Mouse (Mus musculus): Measurements from ENCODE around the gene Ccdc158.

Gene Ccdc158

DNA sequence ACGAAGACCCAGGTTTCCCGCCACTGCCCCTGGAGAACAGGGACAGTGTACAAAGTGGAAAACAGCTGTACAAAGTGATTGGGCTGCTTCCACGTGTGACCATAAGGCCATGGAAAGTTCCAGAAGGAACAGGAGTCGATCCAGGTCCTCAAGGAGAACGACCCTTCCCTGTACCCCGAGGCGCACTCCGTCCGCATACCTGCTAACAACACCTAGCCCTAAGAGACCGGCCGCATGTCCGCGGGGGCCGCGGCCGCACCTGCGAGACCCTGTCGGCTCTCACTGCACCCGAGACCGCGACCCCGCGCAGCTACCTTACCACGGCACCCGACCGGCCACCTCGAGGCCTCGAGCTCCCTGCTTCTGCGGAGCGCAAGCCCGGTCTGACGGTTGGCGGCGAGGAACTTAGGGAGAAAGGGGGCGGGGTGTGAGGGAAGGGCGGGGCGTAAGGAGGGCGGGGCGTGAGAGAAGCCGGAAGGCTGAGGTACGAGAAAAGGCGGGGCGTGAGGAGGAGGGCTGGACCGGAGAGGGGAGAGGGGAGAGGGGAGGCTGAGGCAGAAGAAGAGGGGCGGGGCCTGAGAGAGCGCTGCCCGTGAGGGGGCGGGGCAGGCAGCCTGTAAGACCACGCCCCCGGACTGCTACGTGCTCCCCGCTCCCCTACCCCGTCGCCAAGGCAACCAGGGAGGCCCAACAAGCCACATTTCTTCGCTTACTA, at the start of gene Ccdc158:
Gene Ccdc158, minus strand, starts transcription at position 413 of the 715 bp plus-strand sequence.
- peak; percentile 84 for DNase-seq (ENCODE audit: low spot score)

DNA sequence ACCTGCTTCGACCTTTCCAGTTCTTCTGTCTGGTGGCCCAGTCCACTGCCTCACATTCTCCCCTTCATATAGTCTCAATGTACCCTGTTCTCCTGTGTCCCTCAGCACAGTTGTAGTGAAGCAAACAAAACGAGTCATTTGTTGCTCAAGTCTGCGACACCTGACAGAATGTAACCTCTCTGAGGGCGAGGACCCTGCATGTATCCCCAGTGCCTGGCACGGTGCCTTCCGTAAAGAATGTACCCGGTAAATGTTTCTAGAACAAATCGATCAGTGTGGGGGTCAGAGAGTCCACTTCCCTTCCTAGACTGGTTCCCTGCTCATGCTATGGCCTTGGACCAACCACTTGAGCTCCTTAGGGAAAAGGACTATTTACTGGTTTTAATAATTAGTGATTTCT, 46.5 kb upstream of the Ccdc158 start:
- no peak for DNase-seq (ENCODE audit: low spot score)

DNA sequence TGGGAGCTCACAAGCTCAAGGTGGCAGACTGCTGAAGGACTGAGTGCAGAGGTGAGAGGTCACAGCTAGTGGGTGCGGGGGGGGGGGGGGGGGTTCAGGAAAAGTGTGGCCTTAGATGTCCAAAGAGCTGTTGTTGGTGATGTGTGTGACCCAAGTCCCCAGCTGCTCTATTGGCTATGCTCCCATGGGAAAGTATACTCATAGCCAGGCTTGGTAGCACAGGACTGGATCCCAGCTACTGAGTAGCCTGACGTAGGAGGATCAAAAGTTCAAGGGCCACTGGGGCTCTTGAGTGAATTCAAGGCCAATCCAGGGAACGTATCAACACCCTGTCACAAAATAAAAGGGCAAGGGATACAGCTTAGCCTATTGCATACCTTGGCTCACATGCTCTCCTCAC, 43.8 kb upstream of the Ccdc158 start:
- no peak for DNase-seq (ENCODE audit: low spot score)

DNA sequence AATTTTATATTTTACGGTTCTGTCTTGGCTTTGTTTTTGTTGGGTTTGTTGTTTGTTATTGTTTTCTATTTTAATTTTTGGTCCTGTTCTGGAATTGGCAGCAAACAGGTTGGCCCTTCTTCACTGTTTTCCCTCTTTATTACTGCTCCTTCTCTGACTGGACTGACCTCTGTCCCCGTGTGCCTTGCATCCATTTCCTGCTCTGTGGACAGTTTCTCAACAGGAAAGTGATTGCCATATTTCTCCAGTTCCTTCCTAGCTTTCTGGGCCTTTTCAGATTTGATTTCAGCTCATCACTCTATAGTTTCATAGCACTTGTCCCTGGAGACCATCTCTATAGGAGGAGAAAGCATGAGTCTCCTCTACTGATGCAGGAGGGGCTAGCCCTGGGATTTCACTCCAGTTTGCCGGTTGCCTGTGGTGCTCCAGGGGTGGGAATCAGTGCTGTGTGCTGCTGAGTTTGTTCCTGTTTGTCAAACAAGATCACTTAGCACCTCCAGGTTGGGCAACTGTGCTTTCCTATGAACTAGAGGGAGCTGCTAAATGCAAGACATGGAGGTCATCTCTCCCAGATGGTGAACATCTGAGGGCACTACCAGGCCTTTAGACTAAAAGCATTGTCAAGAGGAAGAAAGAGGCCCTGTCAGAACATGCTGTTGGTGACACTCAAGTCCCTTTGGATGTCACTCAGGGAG, 42.7 kb upstream of the Ccdc158 start:
- DNase-seq (ENCODE audit: low spot score), result no peak

DNA sequence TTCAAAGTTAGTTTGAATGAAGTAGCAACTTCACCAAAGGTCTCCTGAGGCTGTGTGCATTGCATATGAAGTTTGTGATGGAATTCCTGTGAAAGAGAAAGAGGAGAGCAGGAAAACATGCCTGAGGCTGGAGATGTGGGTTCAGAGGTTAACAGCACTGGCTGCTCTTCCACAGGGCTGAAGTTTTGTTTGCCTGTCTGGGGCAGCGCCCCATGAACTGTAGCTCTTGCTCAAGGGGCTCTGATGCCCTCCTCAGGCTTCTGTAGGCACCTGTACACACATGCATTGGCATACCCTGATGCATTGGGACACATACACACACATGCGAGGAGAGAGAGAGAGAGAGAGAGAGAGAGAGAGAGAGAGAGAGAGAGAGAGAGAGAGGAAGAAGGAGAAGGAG, 40.8 kb upstream of the Ccdc158 start:
- no peak for DNase-seq (ENCODE audit: low spot score)

DNA sequence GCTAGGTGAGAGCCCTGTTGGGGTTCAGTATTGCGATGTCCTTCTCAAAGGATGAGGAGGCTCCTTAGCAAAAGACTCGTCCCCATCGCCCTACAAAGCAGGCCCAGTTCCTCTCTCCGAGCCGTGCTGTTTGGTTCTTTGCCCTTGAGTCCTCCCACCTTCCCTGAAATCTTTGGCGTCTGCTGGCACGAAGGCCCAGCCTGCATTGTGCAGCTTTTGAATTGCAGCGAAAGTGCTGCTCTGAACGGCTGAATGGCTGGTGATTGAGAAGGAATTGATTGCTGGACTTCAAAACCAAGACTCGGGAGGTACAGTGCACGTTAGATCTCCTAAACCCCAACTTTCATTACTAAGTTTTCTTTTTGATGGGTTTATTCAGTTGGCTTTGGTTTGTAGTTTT, 40.2 kb upstream of the Ccdc158 start:
- no peak for DNase-seq (ENCODE audit: low spot score)

DNA sequence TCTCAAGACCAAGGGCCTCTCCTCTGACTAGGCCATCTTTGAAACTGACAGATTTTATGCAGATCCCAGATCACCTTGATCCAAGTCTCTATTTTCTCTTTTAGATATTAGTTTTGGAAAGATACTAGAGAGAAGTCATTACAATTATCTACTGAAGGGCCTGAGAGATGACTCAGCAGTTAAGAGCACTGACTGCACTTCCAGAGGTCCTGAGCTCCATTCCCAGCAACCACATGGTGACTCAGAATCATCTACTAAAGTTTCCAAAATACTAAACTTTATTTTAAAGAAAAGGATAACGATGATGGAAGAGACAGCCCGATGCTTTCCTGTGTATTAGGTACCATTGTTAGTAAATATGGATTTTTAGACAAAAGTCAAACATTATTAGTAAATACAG, 39.8 kb upstream of the Ccdc158 start:
- no peak for DNase-seq (ENCODE audit: low spot score)

DNA sequence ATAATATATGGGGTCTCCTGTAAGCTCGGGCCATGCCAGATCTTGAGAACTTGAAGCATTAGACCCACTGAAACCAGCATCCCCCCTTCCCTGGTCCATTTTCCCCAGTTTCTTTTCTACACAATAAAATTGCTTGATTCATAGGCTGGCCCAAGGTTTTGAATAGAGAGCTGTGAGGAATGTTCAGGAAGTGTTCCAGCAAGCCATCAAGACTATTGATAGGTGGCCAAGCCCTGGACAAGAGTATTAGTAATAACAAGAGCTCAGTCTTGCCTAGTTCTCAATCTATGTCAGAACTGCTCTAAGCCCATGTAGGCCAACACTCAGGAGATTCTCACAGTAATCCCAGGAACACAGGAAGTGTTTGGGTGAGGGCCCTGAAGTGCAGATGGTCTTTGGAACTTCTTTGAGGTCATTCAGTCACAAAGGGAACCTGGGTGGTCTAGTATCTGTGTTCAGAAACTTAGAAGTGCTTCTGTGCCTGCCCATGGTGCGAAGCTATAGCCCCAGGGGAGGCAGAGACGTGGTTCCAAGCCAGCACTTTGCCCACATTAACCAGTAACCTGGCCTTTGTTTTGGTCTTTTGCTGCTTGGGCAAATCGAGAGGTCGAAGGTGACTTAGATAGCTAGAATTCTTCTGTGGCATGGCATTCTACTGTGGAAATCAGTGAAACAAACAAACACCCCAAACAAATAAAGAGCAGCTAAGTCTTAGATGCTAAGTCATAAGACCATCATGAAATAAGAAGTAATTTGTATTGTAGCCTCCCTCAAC, 37.7 kb upstream of the Ccdc158 start:
- DNase-seq (ENCODE audit: low spot score), result no peak

DNA sequence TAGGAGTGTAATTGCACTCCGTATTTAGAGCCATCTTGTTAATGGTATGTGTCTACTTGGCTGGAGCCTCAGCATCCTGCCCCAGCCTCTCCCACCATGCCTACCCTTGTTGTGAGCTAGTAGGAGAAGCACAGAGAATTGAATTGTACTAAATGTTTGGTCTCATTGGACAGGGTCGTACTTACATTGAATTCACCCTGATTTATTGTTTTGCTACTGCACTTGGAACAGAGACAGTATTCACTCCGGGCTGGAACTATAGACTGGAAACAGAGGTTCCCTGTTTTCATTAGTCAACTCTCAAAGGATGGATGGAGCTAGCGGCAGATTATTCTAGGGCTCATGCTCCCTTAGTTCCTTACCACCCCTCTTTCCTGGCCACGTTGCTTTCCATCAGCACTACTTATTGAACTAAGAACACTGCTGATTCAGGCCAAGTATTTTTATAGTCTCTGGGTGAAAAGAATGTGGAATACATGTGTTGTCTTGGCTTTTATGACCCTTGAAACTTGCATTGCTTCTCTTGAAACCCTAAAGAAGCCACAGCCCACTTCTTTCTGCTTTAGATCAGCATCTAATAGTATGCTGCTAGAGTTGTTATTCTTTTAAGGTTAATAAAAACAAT, 36.7 kb upstream of the Ccdc158 start:
- DNase-seq (ENCODE audit: low spot score), result no peak

DNA sequence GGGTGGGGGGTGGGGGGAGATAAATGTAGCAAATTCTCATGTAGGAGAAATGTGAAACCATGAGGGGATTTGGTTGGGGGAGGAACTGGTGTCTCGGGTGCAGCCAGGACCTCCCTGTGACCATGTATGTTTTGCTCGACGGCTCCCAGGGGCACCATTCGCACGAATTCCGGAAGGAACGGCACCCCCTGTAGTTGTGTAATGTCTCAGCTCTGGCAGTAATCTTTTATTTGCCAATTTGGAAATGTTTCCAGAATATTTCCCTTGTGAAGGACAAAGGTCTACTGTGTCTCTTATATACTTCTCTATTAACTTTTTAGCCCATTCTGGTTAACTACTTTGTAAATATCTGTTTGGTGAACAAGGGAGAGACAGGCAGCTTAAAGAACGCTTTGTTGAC, 35.7 kb upstream of the Ccdc158 start:
- no peak for DNase-seq (ENCODE audit: low spot score)

DNA sequence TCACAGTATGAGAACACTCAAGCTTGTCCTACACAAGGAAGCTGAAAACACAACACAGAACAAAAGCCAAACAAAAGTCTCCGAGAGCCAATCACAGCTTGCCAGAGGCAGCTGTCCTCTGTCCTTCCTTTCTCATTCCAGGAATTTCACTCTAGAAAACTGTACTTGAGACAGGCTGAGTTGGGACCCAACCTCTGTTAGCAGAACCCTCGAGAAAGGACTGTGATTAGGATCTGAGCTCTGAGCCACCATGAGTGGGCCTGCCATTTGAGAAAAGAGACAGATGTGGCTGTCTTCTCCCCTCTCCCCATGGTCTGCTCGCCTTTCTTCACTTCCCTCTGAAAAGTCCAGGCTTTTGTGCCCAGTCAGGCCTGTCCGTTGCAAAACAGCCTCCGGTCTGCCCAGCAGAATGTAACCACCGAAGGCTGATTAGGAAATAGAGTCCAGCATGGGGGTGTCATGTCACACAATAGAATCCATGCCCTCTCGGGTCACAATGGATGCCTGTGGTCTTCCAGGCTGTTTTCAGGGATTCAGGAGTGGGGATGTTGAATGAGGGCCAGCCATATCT, 32.9 kb upstream of the Ccdc158 start:
- no peak for DNase-seq (ENCODE audit: low spot score)

DNA sequence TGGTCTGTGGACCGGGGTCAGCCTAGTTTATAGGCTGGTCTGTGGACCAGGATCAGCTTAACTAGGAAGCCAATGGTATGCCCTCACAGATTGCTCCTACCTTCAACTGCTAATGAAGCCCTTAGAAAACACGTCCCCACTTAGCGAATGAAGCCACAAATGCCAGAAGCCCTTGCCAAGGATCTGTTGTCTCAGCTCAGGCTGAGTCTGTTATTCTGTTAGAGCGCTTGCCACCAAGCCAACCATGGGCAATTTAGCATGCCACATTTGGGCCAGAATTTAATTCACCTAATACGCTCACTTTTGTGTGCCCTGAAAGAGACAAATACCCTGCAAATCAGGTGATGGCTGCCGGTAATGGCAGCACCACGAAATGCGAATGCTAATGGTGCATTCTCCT, 28.6 kb upstream of the Ccdc158 start:
- no peak for DNase-seq (ENCODE audit: low spot score)

DNA sequence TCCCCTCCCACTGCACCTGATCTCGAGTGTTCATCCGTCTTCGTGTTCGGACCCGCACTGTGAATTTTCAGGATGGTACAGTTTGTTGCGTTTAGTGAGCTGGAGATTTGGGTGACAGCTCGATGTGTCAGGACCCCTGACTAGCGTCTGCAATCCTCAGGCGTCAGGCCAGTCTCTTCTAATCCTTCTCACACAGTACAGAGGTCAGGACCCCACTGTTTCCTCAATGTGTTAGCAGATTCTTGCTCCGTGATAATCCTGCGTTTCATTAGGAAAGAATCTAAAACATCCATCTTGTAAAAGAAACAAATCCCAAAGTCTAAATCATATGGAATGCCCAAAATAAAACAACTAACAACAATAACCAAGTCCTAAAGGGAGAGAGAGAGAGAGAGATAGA, 26.7 kb upstream of the Ccdc158 start:
- DNase-seq (ENCODE audit: low spot score), result no peak

DNA sequence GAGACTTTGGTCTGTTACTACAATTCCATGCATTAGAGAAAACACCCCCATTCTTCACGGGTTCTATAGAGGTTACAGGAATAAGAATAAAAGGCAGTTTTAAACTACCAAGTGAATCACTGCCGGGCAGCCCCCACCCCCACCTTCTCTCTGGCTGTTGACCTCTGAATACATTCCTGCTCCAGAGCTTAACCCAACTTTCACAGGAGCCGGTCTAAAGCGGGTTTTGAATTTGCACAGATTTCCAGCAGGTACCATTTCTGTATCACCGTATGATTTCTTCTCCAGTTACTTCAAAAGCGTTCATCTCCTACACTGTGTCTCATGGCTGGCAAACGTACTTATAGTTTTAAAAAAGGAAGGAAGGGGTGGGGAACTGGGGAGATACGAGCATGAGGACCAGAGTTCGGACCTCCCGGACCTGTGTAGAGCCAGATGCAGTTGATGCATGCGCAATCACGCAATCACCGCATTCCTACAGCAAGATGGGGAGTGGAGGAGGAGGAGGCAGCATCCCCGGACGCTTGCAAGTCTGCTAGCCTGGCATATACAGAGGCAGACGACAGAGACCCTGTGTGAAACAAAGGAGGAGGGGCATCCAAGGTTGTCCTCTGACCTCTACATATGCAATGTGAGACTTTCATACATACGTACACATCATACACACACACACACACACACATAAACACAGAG, 23.9 kb upstream of the Ccdc158 start:
- no peak for DNase-seq (ENCODE audit: low spot score)

DNA sequence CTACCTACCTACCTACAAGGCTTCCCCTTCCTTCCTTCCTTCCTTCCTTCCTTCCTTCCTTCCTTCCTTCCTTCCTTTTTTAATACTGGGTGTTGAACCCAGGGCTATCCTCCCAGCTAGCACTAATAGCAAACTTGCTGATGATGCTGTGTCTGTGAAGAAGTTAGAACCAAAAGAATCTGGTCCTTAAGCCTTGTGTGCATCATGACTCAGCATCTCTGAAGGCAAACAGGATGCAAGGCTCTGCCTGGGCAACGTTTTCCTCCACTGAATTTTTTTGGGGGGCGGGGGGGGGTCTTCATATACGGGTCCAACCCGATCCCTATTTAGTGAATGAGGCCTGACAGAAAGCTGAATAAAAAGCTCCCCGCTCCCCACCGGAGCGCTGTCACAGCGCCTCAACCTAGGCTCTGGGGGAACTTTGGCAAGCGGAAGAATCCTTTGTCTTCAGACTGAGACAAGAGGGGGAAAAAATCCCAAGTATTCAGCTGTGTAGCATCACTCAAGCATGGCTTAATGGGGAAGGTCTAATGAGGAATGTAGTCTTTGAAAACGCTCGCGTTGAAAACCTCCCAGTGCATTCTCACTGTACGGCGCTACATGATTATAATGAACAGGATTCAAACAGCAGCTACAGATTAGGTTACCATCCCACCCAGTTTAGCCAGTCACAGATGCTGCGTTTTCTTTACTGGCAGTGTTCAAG, 23.2 kb upstream of the Ccdc158 start:
- DNase-seq (ENCODE audit: low spot score), result no peak

DNA sequence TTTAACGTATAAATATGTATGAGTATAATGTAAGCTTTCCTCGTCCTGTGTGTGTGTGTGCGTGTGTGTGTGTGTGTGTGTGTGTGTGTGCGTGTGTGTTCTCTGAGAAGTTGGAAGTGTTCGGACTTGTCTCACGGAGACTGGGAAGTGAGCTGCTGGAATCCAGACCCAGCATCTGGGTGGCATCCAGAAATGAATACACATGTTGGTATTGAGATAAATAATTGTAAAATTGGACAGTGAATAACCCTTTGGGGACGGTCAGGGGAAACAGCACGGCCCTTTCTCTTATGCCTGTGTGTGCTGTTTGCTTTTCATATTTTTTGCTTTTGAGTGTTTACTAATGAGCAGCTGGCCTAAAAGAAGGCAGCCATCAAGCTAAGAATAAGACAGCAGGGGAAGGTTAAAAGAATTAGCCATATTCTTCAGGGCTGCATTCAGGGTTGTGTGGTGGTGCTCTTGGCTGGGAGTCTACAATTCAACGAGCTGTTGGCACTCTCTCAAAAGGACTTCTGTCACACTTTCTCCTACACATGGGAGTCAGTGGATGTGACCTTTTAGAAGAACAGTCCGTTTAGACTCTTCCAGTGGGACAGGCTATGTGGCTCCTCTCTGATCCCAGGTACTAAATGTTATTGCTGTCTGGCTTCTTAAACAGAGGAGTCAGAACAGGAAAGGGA, 19.4 kb upstream of the Ccdc158 start:
- no peak for DNase-seq (ENCODE audit: low spot score)

DNA sequence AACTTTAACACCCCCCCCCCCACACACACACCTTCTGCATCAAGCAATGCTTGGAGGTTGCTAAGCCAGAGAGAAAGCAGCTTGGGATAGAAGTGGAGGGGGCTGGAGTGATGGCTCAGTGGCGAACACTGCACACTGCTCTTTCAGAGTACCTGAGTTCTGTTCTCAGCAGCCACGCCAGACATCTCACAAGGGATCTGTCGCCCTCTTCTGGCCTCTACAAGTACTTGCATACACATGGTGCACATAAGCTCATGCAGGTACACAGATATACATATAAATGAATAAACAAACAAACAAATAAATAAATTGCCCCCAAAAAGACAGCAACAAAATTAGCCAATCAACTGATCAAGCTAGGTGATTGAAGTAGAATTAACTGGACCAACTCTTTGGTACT, 18.7 kb upstream of the Ccdc158 start:
- no peak for DNase-seq (ENCODE audit: low spot score)

DNA sequence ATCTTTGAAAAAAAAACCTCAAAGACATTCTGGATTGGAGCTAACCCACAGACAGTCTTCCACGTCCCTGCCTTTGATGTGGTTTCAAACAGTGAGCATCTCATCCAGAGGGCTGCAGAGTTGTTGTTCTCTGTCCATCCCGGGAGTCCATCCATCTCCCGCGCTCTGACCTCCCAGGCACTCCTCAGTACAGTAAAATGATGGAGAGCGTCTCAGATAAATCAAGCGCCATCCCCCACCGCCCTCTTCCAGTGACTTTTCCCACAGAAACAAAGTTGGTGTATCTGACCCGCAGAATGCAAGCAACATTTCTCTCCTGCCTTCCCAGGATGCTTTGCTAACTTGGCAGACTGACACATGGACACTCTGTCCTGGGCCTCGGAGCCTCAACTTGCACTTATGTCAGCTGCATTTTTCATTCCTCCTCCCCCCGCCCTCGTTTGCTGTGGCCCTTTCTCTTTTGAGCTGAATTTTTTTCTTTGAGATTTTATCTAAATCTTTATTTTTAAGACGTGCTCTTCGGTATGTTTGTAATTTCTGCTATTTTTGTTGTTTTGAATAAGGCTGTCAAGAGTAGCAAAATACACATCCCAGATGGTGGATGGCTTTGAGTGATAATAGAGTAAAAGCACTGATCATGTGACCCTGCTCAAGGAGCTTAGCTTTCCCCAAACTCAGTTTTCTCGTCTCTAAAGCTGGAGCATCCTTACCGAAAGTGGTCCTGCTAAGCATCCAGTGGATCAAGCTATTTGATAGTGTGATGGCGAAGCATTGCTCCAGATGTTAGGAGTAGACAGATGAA, 17.3 kb upstream of the Ccdc158 start:
- no peak for DNase-seq (ENCODE audit: low spot score)

DNA sequence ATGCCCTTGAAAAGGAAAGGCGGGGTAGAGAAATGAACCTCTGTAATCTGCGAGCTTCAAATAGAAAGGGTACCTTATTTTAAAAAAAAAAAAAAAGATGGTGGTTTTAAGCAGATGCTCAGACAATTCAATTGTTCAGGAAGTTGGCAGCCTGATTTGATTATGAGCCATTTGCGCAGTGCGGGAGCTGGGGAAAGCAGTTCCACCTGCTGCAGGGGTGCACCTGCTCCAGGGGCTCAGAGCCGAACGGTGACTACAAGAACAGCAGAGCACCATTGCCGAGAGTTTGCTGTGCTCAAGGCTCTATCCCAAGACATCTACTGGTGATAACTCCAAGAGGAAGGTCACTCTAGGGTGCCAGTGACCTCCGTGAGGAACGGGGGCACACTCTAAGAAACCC, 13.5 kb upstream of the Ccdc158 start:
- DNase-seq (ENCODE audit: low spot score), result no peak

DNA sequence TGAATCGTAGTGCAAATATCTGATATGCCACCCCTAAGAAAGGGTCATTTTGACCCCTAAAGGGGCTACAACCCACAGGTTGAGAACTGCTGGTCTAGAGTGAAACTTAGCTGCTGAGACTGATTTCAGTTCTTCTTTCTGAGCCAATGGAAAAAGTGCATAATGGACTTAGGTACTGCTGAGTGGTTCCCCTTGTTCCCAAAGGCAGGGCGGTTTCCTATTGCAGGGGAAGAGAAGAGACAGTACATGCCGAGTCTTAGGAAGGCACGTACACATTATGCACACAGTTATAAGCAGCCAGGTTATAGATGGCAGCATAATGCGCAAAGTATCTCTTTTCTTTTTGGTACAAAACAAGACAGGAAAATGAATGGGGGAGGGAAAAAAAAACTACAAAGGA, 13.1 kb upstream of the Ccdc158 start:
- DNase-seq (ENCODE audit: low spot score), result no peak
